ENCODE assay signal across 9 mouse cellular contexts in the genomic region with DNA sequence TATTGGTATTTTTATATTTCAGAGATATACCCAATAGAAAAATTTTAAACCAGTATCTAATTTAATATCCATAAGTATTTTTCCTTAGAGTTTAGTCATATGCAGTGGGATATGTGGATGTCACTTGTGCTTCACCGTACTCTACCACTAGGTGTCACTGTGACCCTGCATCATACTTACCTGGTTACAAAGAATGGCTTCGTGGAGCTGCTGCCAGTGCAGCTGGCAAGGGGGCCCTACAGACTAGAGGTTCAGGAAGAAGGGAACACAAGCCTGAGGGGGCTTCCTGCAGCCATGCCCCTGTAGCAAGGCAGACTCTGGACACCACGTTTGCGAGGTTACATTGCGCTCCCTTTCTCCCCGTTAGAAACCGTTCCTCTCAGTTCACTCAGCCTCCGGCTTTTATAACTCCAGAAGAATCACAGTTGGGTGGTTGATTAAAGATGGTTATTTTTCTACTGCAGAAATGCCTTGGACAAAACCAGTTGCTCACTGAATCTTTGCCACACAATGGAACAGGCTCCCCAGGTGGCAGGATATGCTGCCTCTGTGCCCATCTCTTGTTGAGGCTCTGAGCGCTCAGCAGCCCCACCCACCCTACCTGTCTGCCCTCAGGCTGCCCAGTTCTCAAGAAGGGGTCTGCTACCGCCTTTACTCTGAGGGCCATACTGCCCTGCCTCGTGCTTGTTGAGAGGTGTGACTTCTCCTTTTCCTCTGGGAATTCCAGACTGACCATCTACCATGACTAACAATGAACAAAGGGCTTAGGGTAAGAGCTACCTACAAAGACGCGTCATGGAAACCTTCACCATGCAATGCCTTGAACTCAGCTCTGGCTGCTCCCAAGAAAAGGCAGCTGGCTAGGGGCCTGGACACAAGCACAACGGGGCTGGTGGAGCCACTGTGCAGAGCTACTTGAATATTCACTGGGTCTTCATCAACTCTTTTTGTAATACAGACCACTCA. TPM values are rescaled to one million over a fixed set of nuclear protein-coding genes. Genes with fewer than 3 reads are reported as not detected.
A peak's percentile ranks its signal among the peaks of the same experiment; 100 is the strongest.
DNase-seq lines count a peak whose midpoint lies in the region; ATAC-seq and TF ChIP-seq lines count a peak whose summit lies in the region.
"Had no signal": no experiment of that assay in that cellular context is flagged by ENCODE, and none has a peak within 500 bp of the region (broad histone marks: within the 10 kb centered on the region; RNA-seq: fewer than 3 reads in every experiment).

No protein-coding gene starts in this region.

- H3K4me3 ChIP-seq in intestine, embryonic 15.5 days (replicated peaks): no peak overlapping the region
- H3K4me3 ChIP-seq in midbrain, embryonic 13.5 days (replicated peaks): no peak overlapping the region
- H3K4me3 ChIP-seq in small intestine, adult 2 months (ENCODE audit: low read depth, low read length): no peak overlapping the region
- H3K4me3 ChIP-seq: megakaryocyte, embryonic 14.5 days had no signal

- TF ChIP-seq POLR2A in small intestine, adult 2 months (IDR thresholded peaks at IDR 0.05; ENCODE audit: low read depth, low read length): no peak

- intact Hi-C loops in left cerebral cortex, postnatal 36 days (cut with DNase I): loop anchor here (5.0 kb wide), 2 partner anchors 40 to 100 kb away; a partner anchor contains a TSS

- ATAC-seq in intestine, embryonic 15.5 days: peak; percentile 75
- peak; percentile 78 for ATAC-seq in midbrain, embryonic 13.5 days

- peak; percentile 62; the same call in 1 of the 2 replicates for TF ChIP-seq CTCF in small intestine, adult 2 months (IDR thresholded peaks at IDR 0.05; ENCODE audit: extremely low read depth, insufficient read length, insufficient replicate concordance, low read depth, low read length)

- H3K4me1 ChIP-seq in intestine, embryonic 15.5 days (replicated peaks): 0 out of 2 replicates have a peak, but pooled peaks cover 2% of the 10 kb centered on the region
- H3K4me1 ChIP-seq in midbrain, embryonic 13.5 days (replicated peaks): no peaks in the 10 kb centered on the region
- no peaks in the 10 kb centered on the region for H3K4me1 ChIP-seq in small intestine, adult 2 months (ENCODE audit: control insufficient read depth, insufficient read depth, insufficient read length, low read length)
- H3K4me1 ChIP-seq: megakaryocyte, embryonic 14.5 days had no signal

- no peak overlapping the region for H3K4me2 ChIP-seq in intestine, embryonic 15.5 days (replicated peaks)
- no peak overlapping the region for H3K4me2 ChIP-seq in midbrain, embryonic 13.5 days (replicated peaks)

- WGBS in intestine, embryonic 15.5 days: 61% methylated on average over 14 of the region's 14 CpGs
- WGBS in midbrain, embryonic 13.5 days: 51% methylated on average over 14 of the region's 14 CpGs
- WGBS in small intestine, adult 2 months: 63% methylated on average over 14 of the region's 14 CpGs

- peaks cover 12% of the 10 kb centered on the region for H3K36me3 ChIP-seq in intestine, embryonic 15.5 days
- peaks cover 21% of the 10 kb centered on the region for H3K36me3 ChIP-seq in midbrain, embryonic 13.5 days
- H3K36me3 ChIP-seq in small intestine, adult 2 months (ENCODE audit: control insufficient read depth, insufficient read depth, low read length): peaks cover 3% of the 10 kb centered on the region; the same call in 1 of the 2 replicates

- no peak overlapping the region for H3K9ac ChIP-seq in intestine, embryonic 15.5 days
- 0 out of 2 replicates have a peak overlapping the region, but pooled peaks have one; percentile 14 for H3K9ac ChIP-seq in midbrain, embryonic 13.5 days (replicated peaks)

- no peaks in the 10 kb centered on the region for H3K27me3 ChIP-seq in intestine, embryonic 15.5 days (replicated peaks)
- H3K27me3 ChIP-seq in midbrain, embryonic 13.5 days: no peaks in the 10 kb centered on the region
- H3K27me3 ChIP-seq in small intestine, adult 2 months (ENCODE audit: control insufficient read depth, insufficient read depth, low read length): no peaks in the 10 kb centered on the region

- H3K27ac ChIP-seq in intestine, embryonic 15.5 days: no peak overlapping the region
- no peak overlapping the region for H3K27ac ChIP-seq in midbrain, embryonic 13.5 days
- H3K27ac ChIP-seq in small intestine, adult 2 months (ENCODE audit: insufficient read depth, low read depth, low read length): no peak overlapping the region

- H3K9me3 ChIP-seq in intestine, embryonic 15.5 days: no peaks in the 10 kb centered on the region
- no peaks in the 10 kb centered on the region for H3K9me3 ChIP-seq in midbrain, embryonic 13.5 days
- H3K9me3 ChIP-seq: megakaryocyte, embryonic 14.5 days had no signal

- DNase-seq in adrenal gland, adult (ENCODE audit: inconsistent age in 2 of 2, low spot score in 1 of 2): peak; percentile 66 to 91
- DNase-seq in adrenal gland, adult 8-10 months: no peak
- DNase-seq in cerebellum, adult 9-10 months: peak; percentile 84
- DNase-seq in frontal cortex, postnatal 25 days (ENCODE audit: low spot score in 2 of 2): peak; percentile 55 to 62
- peak; percentile 61 to 77 for DNase-seq in left cerebral cortex, postnatal 36 days (ENCODE audit: low spot score in 2 of 2)

RNA-seq across cellular contexts. Expression of a gene that starts 25.8 kb away (rescaled TPM):
- 100 to 1,000 TPM; 214 to 322 (median 255) TPM for total RNA-seq in adrenal gland, adult 8-10 months (2022)
- polyA plus RNA-seq in intestine, embryonic 15.5 days (2015; fragmentation: Nextera tagmentation; extraction: Ambion mirVana): 44.0 and 45.5 TPM in 2 replicates
- 10 to 100 TPM; 81.8 to 88.9 TPM for total RNA-seq in left cerebral cortex, postnatal 36 days (2021)
- 35.5 and 37.6 TPM in 2 replicates for polyA plus RNA-seq in midbrain, embryonic 13.5 days (2015; fragmentation: Nextera tagmentation; extraction: Ambion mirVana)
- 36.2 and 56.3 TPM in 2 replicates for polyA plus RNA-seq in small intestine, adult 2 months (2012; rRNA removed)

RNA-seq across cellular contexts. Expression of a gene that starts 40.4 kb away (rescaled TPM):
- total RNA-seq in adrenal gland, adult 8-10 months (2022): 10 to 100 TPM in 3 of 4 experiments, 1 to 10 TPM in 1; 9.4 to 22.2 (median 12.1) TPM
- polyA plus RNA-seq in intestine, embryonic 15.5 days (2015; fragmentation: Nextera tagmentation; extraction: Ambion mirVana): 6.9 and 11.1 TPM in 2 replicates
- 10 to 100 TPM in 1 of 2 experiments, 1 to 10 TPM in 1; 9.2 to 11.5 TPM for total RNA-seq in left cerebral cortex, postnatal 36 days (2021)
- polyA plus RNA-seq in midbrain, embryonic 13.5 days (2015; fragmentation: Nextera tagmentation; extraction: Ambion mirVana): 1.5 and 1.8 TPM in 2 replicates
- polyA plus RNA-seq in small intestine, adult 2 months (2012; rRNA removed): 176 and 892 TPM in 2 replicates

Comparison
In these comparisons a context has a peak if more than half of its experiments do, and no peak if none do; other contexts are left out.
1. RNA of a gene that starts 40.4 kb away (polyA plus RNA-seq): 176 to 892 TPM in small intestine, adult 2 months; 6.9 to 11.1 TPM in intestine, embryonic 15.5 days and 1.5 to 1.8 TPM in midbrain, embryonic 13.5 days; every median in the first group is over 10 times any median in the second.